Mouse (Mus musculus): ENCODE results near the gene Tes.

- no peak for TF ChIP-seq POLR2A (IDR thresholded peaks at IDR 0.05; ENCODE audit: borderline replicate concordance, control insufficient read depth, low read depth, low read length)
- no peak for TF ChIP-seq CTCF (IDR thresholded peaks at IDR 0.05; ENCODE audit: control insufficient read depth, insufficient read depth, low read length)
These were observed 10.2 kb upstream of the Tes start for GRCm38 (mm10) chr6:17054781-17055180.

Data from bone marrow, adult 2 months (tissue).